Mouse (Mus musculus): ENCODE data around the gene Gm10681.
"Not testable (repeated sequence)": the region's sequence is repeated elsewhere in the genome, so short reads cannot be mapped to it uniquely, and the experiment has no call there.

DNA sequence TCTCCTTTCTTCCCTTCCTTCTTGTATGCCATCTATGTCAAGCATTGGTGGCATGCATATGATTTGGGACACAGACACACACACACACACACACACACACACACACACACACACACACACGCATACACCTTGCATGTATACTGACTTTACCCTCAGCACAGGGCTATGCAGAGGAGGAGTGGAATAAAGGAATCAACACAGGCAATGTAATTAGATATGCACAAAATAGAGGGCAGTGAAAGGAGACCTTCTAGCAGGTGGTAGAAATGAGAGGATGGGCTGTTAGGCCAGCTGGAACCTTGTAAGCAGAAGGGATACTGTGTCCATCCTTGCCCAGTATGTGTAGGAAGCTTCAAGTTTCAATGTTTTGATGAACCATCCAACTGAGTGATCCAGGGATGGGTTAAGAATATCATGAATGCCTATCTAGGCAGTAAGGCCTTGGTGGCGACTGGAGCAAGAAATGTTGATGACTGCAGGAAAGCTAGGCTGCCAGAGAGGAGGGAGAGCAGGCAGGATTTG, 25.9 kb upstream of the Gm10681 start:
- not testable (repeated sequence) for TF ChIP-seq CTCF, POLR2A (IDR thresholded peaks at IDR 0.05; ENCODE audit: insufficient read depth, low read depth, low read length)
